Mouse (Mus musculus): ENCODE measurements at regions not wholly inside any gene's neighbourhood (a gene's known extent, or its start where the extent isn't known, plus 50 kb on each side); places are given as distances from the start of the nearest gene placed in this dataset.
"Not testable (repeated sequence)": the region's sequence is repeated elsewhere in the genome, so short reads cannot be mapped to it uniquely, and the experiment has no call there.

- no peak overlapping the region for H3K27ac ChIP-seq (ENCODE audit: low read depth, low read length)
- no peak overlapping the region for H3K4me2 ChIP-seq
- no peaks in the 10 kb centered on the region for H3K4me1 ChIP-seq (ENCODE audit: control insufficient read depth, insufficient read depth, low read length)
- H3K9me3 ChIP-seq (replicated peaks; ENCODE audit: control insufficient read depth, low read length): no peaks in the 10 kb centered on the region
- no peak overlapping the region for H3K4me3 ChIP-seq (ENCODE audit: low read depth, low read length)
- no peaks in the 10 kb centered on the region for H3K27me3 ChIP-seq (ENCODE audit: control insufficient read depth, insufficient read depth, low read length)
- H3K9ac ChIP-seq (ENCODE audit: low read depth, low read length): no peak overlapping the region
- no peak for ATAC-seq (replicated peaks; ENCODE audit: insufficient number of reproducible peaks, low FRiP score, low TSS enrichment)
- no peaks in the 10 kb centered on the region for H3K36me3 ChIP-seq (ENCODE audit: control insufficient read depth, insufficient read depth, low read length)
Observed at GRCm38 (mm10) chr1:7671566-7671965, 2863.9 kb downstream of the Gm37988 start.

DNA sequence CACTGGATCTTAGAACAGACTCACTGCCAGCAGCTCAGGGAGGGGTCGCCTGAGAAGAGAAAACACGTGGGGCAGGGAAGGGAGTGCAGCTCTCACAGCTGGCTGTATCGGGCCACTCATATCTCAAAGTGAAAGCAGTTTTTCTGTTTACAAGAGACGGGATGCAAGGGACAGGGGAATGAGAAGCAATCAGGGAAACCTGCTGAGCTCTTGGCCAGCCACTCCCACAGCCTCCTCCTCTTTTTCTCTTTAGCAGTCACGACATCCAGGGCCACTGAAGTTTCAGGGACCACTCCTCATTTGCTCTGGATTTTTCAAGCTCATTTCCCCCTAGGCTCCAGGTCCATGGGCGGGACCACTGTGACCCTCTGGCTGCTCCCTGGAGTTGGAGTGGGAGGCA, 2901.5 kb downstream of the Gm37988 start:
- H3K4me3 ChIP-seq (ENCODE audit: low read depth, low read length); H3K4me2 ChIP-seq; H3K27ac ChIP-seq (ENCODE audit: low read depth, low read length); H3K27me3 ChIP-seq (ENCODE audit: control insufficient read depth, insufficient read depth, low read length); H3K36me3 ChIP-seq (ENCODE audit: control insufficient read depth, insufficient read depth, low read length); H3K9me3 ChIP-seq (replicated peaks; ENCODE audit: control insufficient read depth, low read length); H3K4me1 ChIP-seq (ENCODE audit: control insufficient read depth, insufficient read depth, low read length); ATAC-seq (replicated peaks; ENCODE audit: insufficient number of reproducible peaks, low FRiP score, low TSS enrichment); H3K9ac ChIP-seq (ENCODE audit: low read depth, low read length): not testable (repeated sequence)
- WGBS (ENCODE audit: insufficient replicate concordance): 79% methylated on average over 6 of the region's 6 CpGs

- 59% methylated on average over 1 of the region's 1 CpGs for WGBS (ENCODE audit: insufficient replicate concordance)
- no peak for ATAC-seq (replicated peaks; ENCODE audit: insufficient number of reproducible peaks, low FRiP score, low TSS enrichment)
- Histone ChIP-seq H3K36me3 (ENCODE audit: control insufficient read depth, insufficient read depth, low read length) (no peaks in the 10 kb centered on the region), H3K9ac (ENCODE audit: low read depth, low read length) (no peak overlapping the region), H3K4me2 (no peak overlapping the region), H3K4me3 (ENCODE audit: low read depth, low read length) (no peak overlapping the region), H3K27me3 (ENCODE audit: control insufficient read depth, insufficient read depth, low read length) (no peaks in the 10 kb centered on the region), H3K4me1 (ENCODE audit: control insufficient read depth, insufficient read depth, low read length) (no peaks in the 10 kb centered on the region), H3K27ac (ENCODE audit: low read depth, low read length) (no peak overlapping the region), H3K9me3 (replicated peaks; ENCODE audit: control insufficient read depth, low read length) (no peaks in the 10 kb centered on the region)
Observed at GRCm38 (mm10) chr1:7732725-7733124, 2925.0 kb downstream of the Gm37988 start.

GRCm38 (mm10) chr1:7737331-7737730, 2929.6 kb downstream of the Gm37988 start:
- H3K4me3 ChIP-seq (ENCODE audit: low read depth, low read length): no peak overlapping the region
- no peak overlapping the region for H3K9ac ChIP-seq (ENCODE audit: low read depth, low read length)
- ATAC-seq (replicated peaks; ENCODE audit: insufficient number of reproducible peaks, low FRiP score, low TSS enrichment): no peak

GRCm38 (mm10) chr1:7745887-7746286, 2938.2 kb downstream of the Gm37988 start:
- H3K9ac ChIP-seq (ENCODE audit: low read depth, low read length): no peak overlapping the region
- H3K4me2 ChIP-seq: no peak overlapping the region
- WGBS (ENCODE audit: insufficient replicate concordance): 45% methylated on average over 5 of the region's 5 CpGs
- no peak for ATAC-seq (replicated peaks; ENCODE audit: insufficient number of reproducible peaks, low FRiP score, low TSS enrichment)
- H3K36me3 ChIP-seq (ENCODE audit: control insufficient read depth, insufficient read depth, low read length): no peaks in the 10 kb centered on the region
- no peaks in the 10 kb centered on the region for H3K4me1 ChIP-seq (ENCODE audit: control insufficient read depth, insufficient read depth, low read length)
- H3K4me3 ChIP-seq (ENCODE audit: low read depth, low read length): no peak overlapping the region
- no peak overlapping the region for H3K27ac ChIP-seq (ENCODE audit: low read depth, low read length)
- 0 out of 2 replicates have a peak, but pooled peaks cover 2% of the 10 kb centered on the region for H3K9me3 ChIP-seq (replicated peaks; ENCODE audit: control insufficient read depth, low read length)
- H3K27me3 ChIP-seq (ENCODE audit: control insufficient read depth, insufficient read depth, low read length): no peaks in the 10 kb centered on the region

More at GRCm38 (mm10) chr1:7737331-7737730, 2929.6 kb downstream of the Gm37988 start:
- H3K9me3 ChIP-seq (replicated peaks; ENCODE audit: control insufficient read depth, low read length): no peaks in the 10 kb centered on the region
- H3K27ac ChIP-seq (ENCODE audit: low read depth, low read length): no peak overlapping the region
- no peak overlapping the region for H3K4me2 ChIP-seq
- H3K4me1 ChIP-seq (ENCODE audit: control insufficient read depth, insufficient read depth, low read length): no peaks in the 10 kb centered on the region
- WGBS (ENCODE audit: insufficient replicate concordance): 86% methylated on average over 4 of the region's 4 CpGs
- H3K27me3 ChIP-seq (ENCODE audit: control insufficient read depth, insufficient read depth, low read length): no peaks in the 10 kb centered on the region
- no peaks in the 10 kb centered on the region for H3K36me3 ChIP-seq (ENCODE audit: control insufficient read depth, insufficient read depth, low read length)

DNA sequence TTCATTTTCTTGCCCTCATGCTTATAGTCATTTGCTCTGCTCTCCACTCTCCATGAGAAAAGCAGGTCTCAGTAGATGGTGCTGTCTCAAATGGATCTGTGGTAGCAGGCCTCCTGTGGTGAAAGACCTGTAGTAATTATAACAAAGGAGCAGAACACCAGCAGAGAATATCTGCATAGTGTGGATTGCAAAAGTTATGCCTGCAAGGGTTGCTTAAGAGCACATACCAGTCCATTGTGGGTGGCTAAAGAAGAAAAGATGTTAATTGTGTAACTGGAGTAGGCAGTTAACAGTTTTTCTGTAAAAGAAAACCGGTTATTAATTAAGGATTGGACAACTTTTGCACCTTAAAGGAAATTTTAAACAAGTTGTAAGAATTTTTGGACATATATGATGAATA, 2969.0 kb downstream of the Gm37988 start:
- no peak overlapping the region for H3K4me3 ChIP-seq (ENCODE audit: low read depth, low read length)
- H3K27me3 ChIP-seq (ENCODE audit: control insufficient read depth, insufficient read depth, low read length): no peaks in the 10 kb centered on the region
- H3K9ac ChIP-seq (ENCODE audit: low read depth, low read length): no peak overlapping the region
- WGBS (ENCODE audit: insufficient replicate concordance): 15% methylated on average over 1 of the region's 1 CpGs
- no peak overlapping the region for H3K4me2 ChIP-seq
- no peaks in the 10 kb centered on the region for H3K36me3 ChIP-seq (ENCODE audit: control insufficient read depth, insufficient read depth, low read length)
- no peak overlapping the region for H3K27ac ChIP-seq (ENCODE audit: low read depth, low read length)
- no peaks in the 10 kb centered on the region for H3K9me3 ChIP-seq (replicated peaks; ENCODE audit: control insufficient read depth, low read length)
- ATAC-seq (replicated peaks; ENCODE audit: insufficient number of reproducible peaks, low FRiP score, low TSS enrichment): no peak
- H3K4me1 ChIP-seq (ENCODE audit: control insufficient read depth, insufficient read depth, low read length): peaks cover 2% of the 10 kb centered on the region; the same call in 1 of the 2 replicates

DNA sequence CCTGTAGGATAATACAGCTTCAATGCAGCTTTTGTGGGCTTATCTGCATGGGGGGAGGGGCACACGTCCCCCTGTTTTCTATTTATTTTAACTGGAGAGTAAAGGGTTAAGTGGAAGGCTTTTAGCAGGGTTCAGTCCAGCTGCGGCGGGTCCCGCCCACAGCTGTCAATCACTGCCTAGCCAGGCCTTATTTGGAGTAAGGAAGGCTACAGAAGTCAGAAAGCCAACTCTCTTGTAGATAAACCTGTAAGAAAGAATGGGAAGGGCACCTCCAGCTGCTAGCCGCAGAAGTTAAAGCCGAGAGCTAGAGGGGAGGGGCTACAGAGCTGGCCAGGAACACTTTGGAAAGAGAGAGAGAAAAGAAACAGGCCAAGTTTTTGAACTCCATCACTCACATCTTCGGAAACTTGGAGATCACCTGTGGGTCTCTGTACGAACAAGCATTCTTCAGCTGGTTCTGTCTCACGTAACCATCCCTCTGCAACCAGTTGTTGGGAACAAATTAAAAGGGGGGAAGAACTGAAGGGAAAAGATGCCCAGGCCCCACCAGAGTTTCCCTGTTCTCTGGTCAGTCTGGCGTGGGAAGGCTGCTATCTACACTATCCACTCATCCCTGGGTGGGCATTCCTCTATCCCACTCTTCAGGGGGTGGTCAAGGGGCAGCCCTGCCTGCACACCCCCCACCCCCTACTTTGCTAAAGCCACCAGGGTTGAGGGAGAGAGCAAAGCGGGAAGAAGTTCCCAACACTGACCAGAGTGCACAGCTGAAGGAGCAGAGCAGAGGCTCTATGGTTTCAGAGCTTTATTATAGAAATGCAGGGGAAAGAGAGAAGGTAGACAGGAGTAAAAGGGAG, 2969.7 kb downstream of the Gm37988 start:
- Histone ChIP-seq H3K4me2 (no peak overlapping the region; the same call in 1 of the 2 replicates), H3K27ac (ENCODE audit: low read depth, low read length) (peak overlapping the region; percentile 74), H3K4me1 (ENCODE audit: control insufficient read depth, insufficient read depth, low read length) (peaks cover 2% of the 10 kb centered on the region; the same call in 1 of the 2 replicates), H3K4me3 (ENCODE audit: low read depth, low read length) (peak overlapping the region; percentile 3; the same call in 1 of the 2 replicates), H3K27me3 (ENCODE audit: control insufficient read depth, insufficient read depth, low read length) (no peaks in the 10 kb centered on the region), H3K9ac (ENCODE audit: low read depth, low read length) (peak overlapping the region; percentile 17; the same call in 1 of the 2 replicates), H3K36me3 (ENCODE audit: control insufficient read depth, insufficient read depth, low read length) (no peaks in the 10 kb centered on the region), H3K9me3 (replicated peaks; ENCODE audit: control insufficient read depth, low read length) (no peaks in the 10 kb centered on the region)
- peak; percentile 88 for ATAC-seq (replicated peaks; ENCODE audit: insufficient number of reproducible peaks, low FRiP score, low TSS enrichment)
- 3% methylated on average over 11 of the region's 11 CpGs for WGBS (ENCODE audit: insufficient replicate concordance)

DNA sequence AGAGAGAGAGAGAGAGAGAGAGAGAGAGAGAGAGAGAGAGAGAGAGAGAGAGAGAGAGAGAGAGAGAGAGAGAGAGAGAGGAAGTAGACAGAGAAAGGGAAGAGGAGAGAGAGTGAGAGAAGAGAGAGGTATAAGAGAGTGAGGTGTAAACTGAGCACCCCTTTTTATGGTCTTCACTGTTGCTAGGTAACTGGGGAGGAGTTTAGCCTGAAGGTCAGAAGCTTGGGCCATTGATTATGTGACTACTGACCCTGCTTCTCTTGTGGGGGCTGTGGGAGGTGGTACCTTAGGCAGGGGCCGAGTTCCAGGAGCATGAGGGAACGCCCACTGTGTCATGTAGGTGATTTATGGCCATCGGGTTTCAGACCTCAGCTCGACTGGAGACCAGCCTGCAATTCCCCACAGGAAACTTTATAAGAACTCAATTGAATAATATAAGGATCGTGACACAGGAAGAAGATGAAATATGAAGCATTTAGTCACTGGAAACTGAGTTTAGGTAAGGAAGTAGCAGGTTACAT, 2970.4 kb downstream of the Gm37988 start:
- WGBS (ENCODE audit: insufficient replicate concordance): 30% methylated on average over 5 of the region's 5 CpGs
- not testable (repeated sequence) for H3K27me3 ChIP-seq (ENCODE audit: control insufficient read depth, insufficient read depth, low read length); H3K4me3 ChIP-seq (ENCODE audit: low read depth, low read length); H3K36me3 ChIP-seq (ENCODE audit: control insufficient read depth, insufficient read depth, low read length); ATAC-seq (replicated peaks; ENCODE audit: insufficient number of reproducible peaks, low FRiP score, low TSS enrichment); H3K4me1 ChIP-seq (ENCODE audit: control insufficient read depth, insufficient read depth, low read length); H3K9me3 ChIP-seq (replicated peaks; ENCODE audit: control insufficient read depth, low read length); H3K9ac ChIP-seq (ENCODE audit: low read depth, low read length); H3K4me2 ChIP-seq
- peak overlapping the region; percentile 74; the same call in 1 of the 2 replicates for H3K27ac ChIP-seq (ENCODE audit: low read depth, low read length)

Measured in heart, embryonic 11.5 days (tissue).